Mouse (Mus musculus): ENCODE data around the gene Emc6.

- TF ChIP-seq GATA1 (IDR thresholded peaks at IDR 0.05; ENCODE audit: low read depth, low read length) (no peak), UBTF (IDR thresholded peaks at IDR 0.05; ENCODE audit: borderline replicate concordance, insufficient read depth, low read depth, low read length) (no peak), CTCF (IDR thresholded peaks at IDR 0.05 in 2 of 3, conservative IDR thresholded peaks at IDR 0.05 in 1 of 3; ENCODE audit: control insufficient read depth in 1 of 3, insufficient read depth in 1 of 3, low read depth in 2 of 3, low read length in 3 of 3, poor library complexity in 1 of 3, severe bottlenecking in 1 of 3) (no peak), MAX (IDR thresholded peaks at IDR 0.05; ENCODE audit: low read length) (no peak), ZKSCAN1 (IDR thresholded peaks at IDR 0.05; ENCODE audit: low read depth, low read length) (no peak), POLR2A (IDR thresholded peaks at IDR 0.05; ENCODE audit: control insufficient read depth in 1 of 2, insufficient read depth in 1 of 2, low read depth in 1 of 2, low read length in 2 of 2, poor library complexity in 1 of 2) (no peak), NRF1 (IDR thresholded peaks at IDR 0.05; ENCODE audit: insufficient read depth, low read depth, low read length, poor library complexity, severe bottlenecking) (no peak), MAFK (IDR thresholded peaks at IDR 0.05; ENCODE audit: borderline replicate concordance, low read depth, low read length) (no peak), POLR2AphosphoS2 (IDR thresholded peaks at IDR 0.05; ENCODE audit: low read length) (no peak), ZMIZ1 (IDR thresholded peaks at IDR 0.05; ENCODE audit: low read depth, low read length) (no peak)
Measured at GRCm38 (mm10) chr11:73175612-73176011, 1.2 kb downstream of the Emc6 start.

All from MEL (cell line).